Mouse (Mus musculus) ES-Bruce4 (cell line): ENCODE results near the gene Gm3893. TPM values are rescaled to one million over a fixed set of nuclear protein-coding genes. Genes with fewer than 3 reads are reported as not detected.
"Not testable (repeated sequence)": the region's sequence is repeated elsewhere in the genome, so short reads cannot be mapped to it uniquely, and the experiment has no call there.

Source experiments
- H3K27ac ChIP-seq: 2 replicates; pipeline ENCODE4 v1.5.1; 2012; ENCODE audit warnings: low read length, inconsistent platforms; ENCODE audit not compliant: insufficient read depth
- H3K27me3 ChIP-seq: 2 replicates; pipeline ENCODE4 v1.6.1; 2012; ENCODE audit warnings: mild to moderate bottlenecking, low read length, inconsistent platforms; ENCODE audit not compliant: control insufficient read depth, poor library complexity, insufficient read depth, severe bottlenecking
- H3K36me3 ChIP-seq: 2 replicates; pipeline ENCODE4 v1.6.1; 2012; ENCODE audit warnings: inconsistent platforms, mild to moderate bottlenecking, low read length, moderate library complexity; ENCODE audit not compliant: control insufficient read depth, poor library complexity, insufficient read depth, severe bottlenecking
- H3K4me1 ChIP-seq: one replicate; pipeline ENCODE4 v1.8.1; 2011; ENCODE audit warnings: low read length; ENCODE audit not compliant: control insufficient read depth, insufficient read depth
- H3K4me3 ChIP-seq: 2 replicates; pipeline ENCODE4 v1.5.1; 2011; ENCODE audit warnings: low read depth, mild to moderate bottlenecking, low read length
- H3K9ac ChIP-seq: 2 replicates; pipeline ENCODE4 v1.6.1; 2012; ENCODE audit warnings: low read depth, mild to moderate bottlenecking, inconsistent platforms; ENCODE audit not compliant: poor library complexity, severe bottlenecking
- H3K9me3 ChIP-seq: replicated peaks from 2 replicates; pipeline ENCODE4 v1.6.1; 2012; ENCODE audit warnings: mild to moderate bottlenecking, low read length, inconsistent platforms; ENCODE audit not compliant: control insufficient read depth, poor library complexity, insufficient read depth, severe bottlenecking
- polyA plus RNA-seq: library from polyadenylated mRNA; stranded (reverse); fragments of >200 nt; gene quantifications from 2 replicates; pipeline ENCODE4 v1.2.4, GENCODE M21; 2011; ENCODE audit warnings: low read depth; ENCODE audit not compliant: missing spikeins, insufficient read depth, insufficient read length

Gene Gm3893
- polyA plus RNA-seq, result not detected in 2 replicates

- not testable (repeated sequence) for H3K27ac ChIP-seq, H3K4me3 ChIP-seq, H3K36me3 ChIP-seq, H3K4me1 ChIP-seq, H3K9me3 ChIP-seq, H3K27me3 ChIP-seq, H3K9ac ChIP-seq
These were observed at the start of gene Gm3893 for GRCm38 (mm10) chr4:42090907-42091306. TSS of gene Gm3893 (plus strand) at chr4:42091207.

DNA sequence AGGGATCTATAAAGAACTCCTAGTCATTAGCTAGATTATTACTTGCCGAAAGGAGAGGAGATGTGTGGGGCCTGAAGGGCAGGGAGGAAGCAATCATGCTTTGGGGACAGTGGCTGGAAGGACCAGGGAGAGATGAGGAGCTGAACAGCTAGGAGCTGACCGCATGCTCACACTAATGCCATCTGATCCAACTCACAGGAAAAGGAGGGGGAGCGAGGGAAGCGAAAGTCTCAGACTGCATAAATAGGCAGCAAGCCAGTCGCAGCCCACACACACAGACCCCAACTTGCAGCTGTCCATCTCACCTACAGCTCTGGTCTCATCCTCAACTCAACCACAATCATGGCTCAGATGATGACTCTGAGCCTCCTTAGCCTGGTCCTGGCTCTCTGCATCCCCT, 23.5 kb downstream of the Gm3893 start, which contains the start of gene Gm13304:
TSS of gene Gm13304 (plus strand) at position 301 of the 400 bp plus-strand sequence.
- H3K27me3 ChIP-seq, H3K36me3 ChIP-seq, H3K4me1 ChIP-seq, H3K9me3 ChIP-seq, H3K4me3 ChIP-seq, H3K9ac ChIP-seq, H3K27ac ChIP-seq: not testable (repeated sequence)

Other genes with a start within 250 kb of the Gm3893 start
- not detected in 2 replicates for gene Gm21541, start 187.6 kb upstream of the Gm3893 start, polyA plus RNA-seq
- gene Gm20878, start 149.6 kb upstream of the Gm3893 start, polyA plus RNA-seq, result 0.94 and 2.3 TPM in 2 replicates
- gene Fam205a4, start 125.1 kb upstream of the Gm3893 start, polyA plus RNA-seq, result not detected in 2 replicates
- not detected in 2 replicates for gene Gm21093, start 56.5 kb upstream of the Gm3893 start, polyA plus RNA-seq
- not detected in 2 replicates for gene Gm13304, start 23.6 kb downstream of the Gm3893 start, polyA plus RNA-seq
- not detected in 2 replicates for gene Gm13306, start 62.2 kb downstream of the Gm3893 start, polyA plus RNA-seq
- 1.7 TPM in 1 of 2 replicates, not detected in the other for gene Gm13305, start 77.4 kb downstream of the Gm3893 start, polyA plus RNA-seq
- gene Gm10600, start 149.4 kb downstream of the Gm3893 start, polyA plus RNA-seq, result not detected in 2 replicates
- gene Ccl21b, start 164.6 kb downstream of the Gm3893 start, polyA plus RNA-seq, result not detected in 2 replicates
- gene Gm21953, start 203.1 kb downstream of the Gm3893 start, polyA plus RNA-seq, result not detected in 2 replicates
- not detected in 2 replicates for gene Fam205a3, start 227.1 kb downstream of the Gm3893 start, polyA plus RNA-seq